Mouse (Mus musculus) mouse trophoblast stem cell (cell line): Measurements from ENCODE around the gene Pspn.

Source experiments
- in situ Hi-C, 2 experiments: fragments of 300-500 bp; cut with MseI, MboI; formaldehyde crosslinking; loops; 2 replicates in 1 of 2; 3 replicates in 1 of 2; pipeline ENCODE4 v1.15.1; 2025

The Pspn gene

DNA sequence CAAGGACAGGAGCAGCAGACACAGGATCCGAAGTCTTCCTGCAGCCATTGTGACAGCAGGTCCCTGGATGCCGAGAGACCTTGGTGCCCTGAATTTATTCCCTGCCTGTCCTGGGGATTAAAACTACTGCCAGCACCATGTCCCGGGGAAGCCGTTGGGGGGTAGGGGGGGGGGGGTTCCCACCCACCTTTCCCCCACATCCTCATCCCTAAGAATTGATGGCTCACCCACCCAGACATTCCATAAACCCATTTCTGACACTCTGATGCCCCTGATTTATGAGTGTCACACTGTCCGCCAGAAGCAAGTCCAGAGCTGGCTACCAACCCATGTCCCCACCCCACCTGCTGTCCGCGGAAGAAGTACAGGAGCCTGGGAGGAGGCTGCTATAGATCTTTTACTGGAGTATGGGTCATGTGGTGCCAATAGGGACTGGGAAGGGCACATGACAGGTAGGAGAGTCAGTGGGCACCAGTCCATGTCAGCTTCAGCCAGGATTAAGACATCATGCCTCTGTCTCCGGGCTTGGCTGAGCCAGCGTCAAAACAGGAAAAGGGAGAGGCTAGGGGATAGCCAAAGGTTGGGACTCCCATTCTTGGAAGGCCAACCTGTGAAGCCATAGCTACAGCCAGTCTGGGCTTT lies at the start of gene Pspn:
TSS of gene Pspn (minus strand) at position 51 of the 642 bp plus-strand sequence.
- in situ Hi-C loops = no loop called here

DNA sequence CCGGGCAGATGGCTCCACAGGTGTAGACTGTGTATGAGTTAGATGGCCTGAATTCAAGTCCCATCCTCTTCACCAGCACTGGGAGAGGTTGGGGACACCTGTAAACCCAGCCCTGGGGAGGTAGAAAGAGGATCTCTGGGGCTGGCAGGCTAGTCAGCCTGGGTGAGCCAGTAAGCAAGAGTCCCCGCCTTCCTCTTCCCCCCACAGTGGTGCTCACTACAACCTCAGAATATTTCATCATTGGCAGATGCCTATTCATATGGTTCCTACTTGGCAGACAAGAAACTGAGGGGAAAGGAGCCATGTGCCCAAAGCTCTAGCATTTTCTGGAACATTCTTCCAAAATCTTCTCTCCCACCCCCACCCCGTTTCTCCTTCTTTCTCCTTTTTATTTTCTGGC lies 49.0 kb upstream of the Pspn start:
- in situ Hi-C loops = no loop called here

DNA sequence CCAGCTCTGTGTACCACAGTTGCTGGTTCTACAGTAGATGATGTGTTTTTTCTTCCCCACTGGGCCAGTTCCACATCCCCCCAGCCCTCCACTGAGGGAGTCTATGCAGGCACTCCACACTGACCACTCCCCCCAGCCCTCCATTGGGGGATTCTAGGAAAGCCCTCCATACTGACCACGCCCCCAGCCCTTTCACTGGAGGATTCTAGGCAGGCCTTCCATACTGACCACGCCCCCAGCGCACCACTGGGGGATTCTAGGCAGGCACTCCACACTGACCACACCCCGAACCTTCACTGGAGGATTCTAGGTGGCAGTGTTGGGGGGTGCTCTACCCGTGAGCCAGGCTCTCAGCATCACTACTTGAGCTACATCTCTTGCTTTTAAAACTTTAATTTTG lies 47.6 kb upstream of the Pspn start:
- in situ Hi-C loops = no loop called here

DNA sequence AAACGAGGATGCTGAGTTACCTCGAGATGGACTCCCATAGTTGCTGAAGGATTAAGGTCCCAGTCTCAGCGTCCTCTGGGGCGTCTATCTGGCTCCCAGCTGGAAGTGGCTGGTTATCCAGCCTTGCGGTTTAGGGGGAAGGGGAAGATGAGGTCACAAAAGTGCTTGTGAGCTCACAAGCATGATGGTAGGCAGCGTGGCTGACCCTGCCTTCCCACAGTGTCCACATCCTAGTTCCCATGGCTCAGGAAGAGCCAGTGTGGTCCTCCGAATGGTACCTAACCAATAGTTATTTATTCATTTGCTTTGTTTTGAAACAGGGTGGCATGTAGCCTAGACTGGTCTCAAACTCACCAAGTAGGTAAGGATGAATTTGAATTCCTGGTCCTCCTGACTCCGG lies 41.7 kb upstream of the Pspn start, which contains the start of gene Slc25a41:
TSS of gene Slc25a41 (minus strand) at position 101 of the 400 bp plus-strand sequence.
- in situ Hi-C loops = no loop called here

GRCm38 (mm10) chr17:57038978-57039377 lies 39.2 kb upstream of the Pspn start:
- in situ Hi-C loops = no loop called here

DNA sequence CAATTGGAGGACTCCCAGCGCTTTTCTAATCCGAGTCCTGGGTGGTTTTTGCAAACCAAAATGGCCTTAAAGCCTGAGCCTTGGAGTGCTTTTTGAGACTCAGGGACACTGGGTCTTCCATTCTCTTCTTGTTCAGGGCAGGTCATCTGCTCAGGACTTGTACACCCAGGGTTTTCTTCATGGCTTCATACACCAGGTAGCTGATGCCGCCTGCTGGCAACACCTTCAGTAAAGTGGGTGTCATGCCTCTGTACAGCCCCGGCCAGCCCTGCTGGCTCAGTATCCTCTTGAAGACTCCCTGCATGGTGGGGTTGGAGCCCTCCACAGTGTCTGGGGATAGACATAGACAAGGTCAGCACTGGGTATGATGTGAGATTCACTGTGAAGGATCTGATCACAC lies 33.0 kb upstream of the Pspn start:
- in situ Hi-C loops = no loop called here

- in situ Hi-C loops = no loop called here
Observed at GRCm38 (mm10) chr17:57031661-57032420, 32.0 kb upstream of the Pspn start.

DNA sequence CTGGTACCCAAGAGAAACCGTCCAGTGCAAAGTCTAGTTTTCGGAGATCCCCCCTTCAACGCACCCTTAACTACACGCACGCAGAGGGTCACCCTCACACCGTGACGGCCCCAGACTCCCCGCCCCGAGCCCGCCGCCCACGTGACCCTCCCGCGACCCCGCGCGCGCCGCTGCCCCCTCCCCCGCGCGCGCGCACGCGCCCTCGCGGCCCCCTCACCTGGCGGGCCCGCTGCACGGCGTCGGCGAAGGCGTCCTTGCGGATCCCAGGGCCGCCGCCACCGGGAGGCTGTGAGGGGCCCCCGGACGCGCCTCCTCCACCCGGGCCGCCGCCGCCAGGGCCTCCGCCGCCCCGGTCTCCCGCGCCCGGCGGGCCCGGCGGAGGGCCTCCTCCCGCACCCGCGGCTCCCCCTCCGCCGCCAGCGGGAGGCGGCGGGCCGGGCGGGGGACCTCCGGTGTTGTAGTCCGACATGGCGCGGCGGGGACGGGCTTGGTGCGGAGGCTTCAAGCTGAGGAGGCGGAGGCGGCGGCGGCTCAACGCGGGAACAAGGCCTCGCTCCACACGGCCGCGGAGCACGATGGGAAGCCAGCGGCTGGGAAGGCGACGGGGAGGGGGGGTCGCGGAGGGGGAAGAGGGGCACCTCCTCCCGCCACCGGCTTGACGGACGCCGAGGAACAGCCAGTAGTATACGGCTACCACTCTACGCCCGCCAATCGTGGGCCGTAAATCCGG lies 31.3 kb upstream of the Pspn start, which contains the start of gene Khsrp:
TSS of gene Khsrp (minus strand) at position 592 of the 730 bp plus-strand sequence.
- in situ Hi-C loops = no loop called here

- in situ Hi-C loops = no loop called here
Observed at GRCm38 (mm10) chr17:57029691-57030090, 29.9 kb upstream of the Pspn start.

- in situ Hi-C loops = no loop called here
Observed at GRCm38 (mm10) chr17:57027471-57027870, 27.7 kb upstream of the Pspn start.

GRCm38 (mm10) chr17:57020960-57021359 lies 21.1 kb upstream of the Pspn start:
- in situ Hi-C loops = no loop called here

DNA sequence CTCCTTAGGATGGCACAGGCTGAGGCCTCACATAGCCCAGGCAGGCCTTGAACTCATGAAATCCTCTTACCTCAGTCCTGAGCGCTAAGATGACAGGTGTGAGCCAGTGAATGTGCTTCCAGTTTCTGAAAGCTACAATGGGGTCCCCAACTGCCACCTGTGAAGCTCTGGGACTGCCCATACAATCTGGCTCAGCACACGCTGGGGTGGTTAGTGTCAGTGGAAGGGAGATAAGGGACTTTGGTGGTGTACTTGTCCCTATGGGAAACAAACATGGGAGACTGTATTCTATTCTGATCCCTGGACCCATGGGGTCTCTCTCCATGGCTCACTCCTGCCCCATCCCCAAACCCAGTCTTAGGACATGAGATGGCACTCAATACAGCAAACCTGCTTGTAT lies 19.9 kb upstream of the Pspn start:
- in situ Hi-C loops = no loop called here

DNA sequence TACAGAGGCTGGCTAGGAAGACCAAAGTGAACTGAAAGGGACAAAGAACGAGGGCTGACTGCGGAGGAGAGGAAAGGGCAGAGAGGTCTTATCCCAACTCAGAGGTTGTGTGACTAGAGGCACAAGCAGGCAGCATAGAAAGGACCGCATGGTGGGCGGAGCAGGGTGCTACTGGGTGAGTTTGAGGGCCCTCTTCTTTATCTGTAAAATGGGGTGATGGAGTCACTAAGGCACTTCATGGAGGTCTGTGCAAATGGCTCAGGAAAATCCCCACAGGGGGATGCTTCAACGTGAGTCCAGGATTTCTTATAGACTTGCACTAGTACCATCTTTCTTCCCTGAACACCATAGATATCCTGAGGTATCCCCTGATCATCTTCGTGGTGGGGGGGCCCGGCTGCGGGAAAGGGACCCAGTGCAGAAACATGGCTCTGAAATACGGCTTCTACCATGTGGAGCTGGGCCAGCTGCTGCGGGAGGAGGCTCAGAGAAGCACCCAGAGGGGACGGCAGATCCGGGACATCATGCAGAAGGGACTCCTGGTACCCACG lies 12.5 kb upstream of the Pspn start:
- in situ Hi-C loops = no loop called here

GRCm38 (mm10) chr17:57011236-57012141 lies 11.7 kb upstream of the Pspn start, which contains the start of the genes Gtf2f1 and Gm17949:
TSS of gene Gtf2f1 (minus strand) at chr17:57011288.
TSS of gene Gm17949 (plus strand) at chr17:57011469.
- in situ Hi-C loops = no loop called here

DNA sequence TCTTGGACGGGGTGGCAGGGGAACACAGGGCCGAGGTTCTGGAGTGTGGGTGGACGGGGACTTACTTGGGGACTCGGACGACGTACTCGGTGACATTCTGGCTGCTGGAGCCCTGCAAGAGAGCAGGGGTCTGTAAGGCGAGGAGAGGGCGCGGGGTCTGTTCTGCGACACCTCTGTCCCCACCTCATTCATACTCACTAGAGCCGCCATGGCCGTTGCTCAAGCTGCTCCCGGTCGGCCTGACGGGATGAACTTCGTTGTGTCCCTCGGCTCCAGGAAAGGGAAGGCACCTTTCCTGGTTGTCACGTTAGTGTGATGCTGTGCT lies 11.1 kb upstream of the Pspn start:
- in situ Hi-C loops = no loop called here

DNA sequence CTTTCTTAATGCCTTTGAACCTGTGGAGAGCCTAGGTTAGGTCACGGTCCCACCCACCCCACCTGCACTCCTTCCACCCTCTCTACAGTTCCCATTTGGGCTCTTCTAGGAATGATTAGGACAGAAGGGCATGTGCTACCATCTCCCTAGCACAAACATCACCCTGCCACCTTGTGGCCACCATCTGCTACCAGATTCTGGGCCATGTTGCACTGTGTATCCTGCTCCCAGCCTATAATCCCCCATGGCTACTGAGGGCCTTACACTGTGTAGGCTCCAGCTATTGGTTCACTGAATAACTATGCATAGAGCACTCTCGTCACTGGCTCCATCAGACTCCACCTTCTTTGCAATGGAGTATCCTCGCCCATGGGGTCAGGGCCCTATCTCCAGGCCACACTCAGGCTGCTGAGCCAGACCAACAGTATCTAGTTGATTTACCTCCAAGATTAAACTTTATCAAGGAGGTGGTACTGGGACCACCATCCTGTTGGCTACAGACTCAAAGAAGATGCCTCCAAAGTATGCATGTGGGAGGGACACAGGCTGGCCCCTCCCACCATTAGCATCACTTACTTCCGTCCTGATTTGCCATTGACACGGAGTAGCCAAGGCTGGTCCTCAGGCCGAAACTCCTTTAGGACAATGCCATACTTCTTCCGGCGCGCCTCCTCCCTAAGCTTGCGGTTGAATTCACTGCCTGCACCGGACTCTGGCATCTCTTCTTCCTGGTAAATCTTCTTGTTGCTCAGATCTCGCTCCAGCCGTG lies 7.5 kb upstream of the Pspn start:
- in situ Hi-C loops = no loop called here

DNA sequence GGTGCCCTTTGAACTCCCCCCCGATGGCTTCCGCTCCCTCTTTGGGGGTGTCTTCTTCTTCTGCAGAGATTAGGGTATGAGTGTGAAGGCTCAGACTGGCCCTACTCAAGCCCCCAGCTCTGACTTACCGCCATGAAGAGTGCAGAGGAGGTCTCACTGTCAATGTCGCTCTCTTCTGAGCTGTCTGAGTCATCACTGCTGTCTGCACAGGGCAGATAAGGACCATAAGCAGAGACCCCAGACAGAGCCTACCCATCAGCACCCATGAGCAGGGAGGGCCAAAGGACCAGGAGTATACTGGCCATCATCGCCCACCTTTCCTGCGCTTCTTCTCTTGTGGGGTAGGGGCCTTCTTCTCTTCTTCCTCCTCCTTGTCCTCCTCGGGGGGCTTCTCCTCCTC lies 4.2 kb upstream of the Pspn start:
- in situ Hi-C loops = no loop called here

- in situ Hi-C loops = no loop called here
Observed at GRCm38 (mm10) chr17:57001228-57001627, 1.4 kb upstream of the Pspn start.

GRCm38 (mm10) chr17:56999414-56999813 lies 404 bp downstream of the Pspn start:
- in situ Hi-C loops = no loop called here

GRCm38 (mm10) chr17:56997029-56997667 lies 2.7 kb downstream of the Pspn start, which contains the start of gene Alkbh7:
TSS of gene Alkbh7 (plus strand) at chr17:56997339.
- in situ Hi-C loops = no loop called here
